7 mouse cellular contexts compared by ENCODE assay signal in genomic region chr4:135946659-135947301, GRCm38 (mm10). TPM values are rescaled to one million over a fixed set of nuclear protein-coding genes. Genes with fewer than 3 reads are reported as not detected.
DNase-seq lines count a peak whose midpoint lies in the region; ATAC-seq and TF ChIP-seq lines count a peak whose summit lies in the region.

No protein-coding gene starts in this region.

- peak overlapping the region; percentile 82 for H3K4me3 ChIP-seq in spleen, adult 2 months (ENCODE audit: extremely low read depth, insufficient read depth, insufficient read length)
- H3K4me3 ChIP-seq in embryonic facial prominence, embryonic 12.5 days = peak overlapping the region; percentile 91
- H3K4me3 ChIP-seq in hindbrain, embryonic 16.5 days (ENCODE audit: low read length) = peak overlapping the region; percentile 58
- H3K4me3 ChIP-seq in midbrain, embryonic 10.5 days = peak overlapping the region; percentile 92

- ATAC-seq in embryonic facial prominence, embryonic 12.5 days (ENCODE audit: insufficient number of reproducible peaks, insufficient read depth, low FRiP score, low TSS enrichment) = no peak
- peak; percentile 9; the same call in 1 of the 2 replicates for ATAC-seq in hindbrain, embryonic 16.5 days

- H3K27me3 ChIP-seq in spleen, adult 2 months (ENCODE audit: control insufficient read depth, insufficient read depth, low read length) = no peaks in the 10 kb centered on the region
- no peaks in the 10 kb centered on the region for H3K27me3 ChIP-seq in embryonic facial prominence, embryonic 12.5 days
- no peaks in the 10 kb centered on the region for H3K27me3 ChIP-seq in hindbrain, embryonic 16.5 days (replicated peaks; ENCODE audit: control insufficient read depth, insufficient read depth, low read length)
- no peaks in the 10 kb centered on the region for H3K27me3 ChIP-seq in midbrain, embryonic 10.5 days (ENCODE audit: low read depth, poor library complexity, severe bottlenecking)

- WGBS in spleen, adult 2 months = under 1% methylated on average over 28 of the region's 28 CpGs
- WGBS in embryonic facial prominence, embryonic 12.5 days = 1% methylated on average over 28 of the region's 28 CpGs
- WGBS in hindbrain, embryonic 16.5 days = 1% methylated on average over 28 of the region's 28 CpGs
- 3% methylated on average over 28 of the region's 28 CpGs for WGBS in midbrain, embryonic 10.5 days

- peaks cover 4% of the 10 kb centered on the region; the same call in 1 of the 2 replicates for H3K36me3 ChIP-seq in spleen, adult 2 months (ENCODE audit: control insufficient read depth, insufficient read depth, low read length)
- peaks cover 11% of the 10 kb centered on the region; the same call in 1 of the 2 replicates for H3K36me3 ChIP-seq in embryonic facial prominence, embryonic 12.5 days
- peaks cover 8% of the 10 kb centered on the region for H3K36me3 ChIP-seq in hindbrain, embryonic 16.5 days (ENCODE audit: control insufficient read depth, insufficient read depth, low read length)
- peaks cover 10% of the 10 kb centered on the region for H3K36me3 ChIP-seq in midbrain, embryonic 10.5 days

- no peaks in the 10 kb centered on the region for H3K9me3 ChIP-seq in embryonic facial prominence, embryonic 12.5 days
- H3K9me3 ChIP-seq in hindbrain, embryonic 16.5 days (ENCODE audit: control insufficient read depth, low read length) = no peaks in the 10 kb centered on the region
- peaks cover 4% of the 10 kb centered on the region; the same call in 1 of the 2 replicates for H3K9me3 ChIP-seq in midbrain, embryonic 10.5 days (replicated peaks)

- no peak for TF ChIP-seq POLR2A in spleen, adult 2 months (IDR thresholded peaks at IDR 0.05; ENCODE audit: low read depth, low read length)

- no peak for TF ChIP-seq CTCF in spleen, adult 2 months (IDR thresholded peaks at IDR 0.05; ENCODE audit: extremely low read depth, insufficient read depth, insufficient read length, insufficient replicate concordance)

- peak overlapping the region; percentile 90 for H3K4me2 ChIP-seq in embryonic facial prominence, embryonic 12.5 days (replicated peaks)
- peak overlapping the region; percentile 84 for H3K4me2 ChIP-seq in hindbrain, embryonic 16.5 days (ENCODE audit: low read length)

- no peaks in the 10 kb centered on the region; the same call in 1 of the 2 replicates for H3K4me1 ChIP-seq in spleen, adult 2 months (ENCODE audit: control insufficient read depth, insufficient read depth, insufficient read length)
- H3K4me1 ChIP-seq in embryonic facial prominence, embryonic 12.5 days = peaks cover 6% of the 10 kb centered on the region; the same call in 1 of the 2 replicates
- H3K4me1 ChIP-seq in hindbrain, embryonic 16.5 days (ENCODE audit: control insufficient read depth, insufficient read depth, low read depth, low read length) = peaks cover 22% of the 10 kb centered on the region
- peaks cover 20% of the 10 kb centered on the region for H3K4me1 ChIP-seq in midbrain, embryonic 10.5 days

- peak overlapping the region; percentile 24; the same call in 1 of the 2 replicates for H3K27ac ChIP-seq in spleen, adult 2 months (ENCODE audit: insufficient read depth, low read length)
- peak overlapping the region; percentile 61; the same call in 1 of the 2 replicates for H3K27ac ChIP-seq in embryonic facial prominence, embryonic 12.5 days
- H3K27ac ChIP-seq in hindbrain, embryonic 16.5 days (ENCODE audit: low read depth, low read length) = peak overlapping the region; percentile 69
- H3K27ac ChIP-seq in midbrain, embryonic 10.5 days (replicated peaks) = peak overlapping the region; percentile 80

- DNase-seq in spleen, adult 2 months (ENCODE audit: low read depth in 1 of 2, low spot score in 2 of 2) = no peak
- no peak for DNase-seq in spleen, postnatal 36 days (ENCODE audit: low spot score in 2 of 2)
- peak; percentile 25 for DNase-seq in midbrain, embryonic 10.5 days (ENCODE audit: low spot score)
- DNase-seq in adrenal gland, postnatal 25 days = no peak
- no peak for DNase-seq in layer of hippocampus, adult 9-10 months (ENCODE audit: low spot score)

- H3K9ac ChIP-seq in embryonic facial prominence, embryonic 12.5 days = peak overlapping the region; percentile 64
- H3K9ac ChIP-seq in hindbrain, embryonic 16.5 days (ENCODE audit: low read depth, low read length) = peak overlapping the region; percentile 82

RNA-seq across cellular contexts. Expression of gene Hmgcl, which starts 0.5 kb away (rescaled TPM):
- polyA plus RNA-seq in spleen, adult 2 months (2012; rRNA removed) = 27.9 and 32.4 TPM in 2 replicates
- 76.3 and 81.5 TPM in 2 replicates for polyA plus RNA-seq in embryonic facial prominence, embryonic 12.5 days (2016; fragmentation: Nextera tagmentation; extraction: Ambion mirVana)
- polyA plus RNA-seq in hindbrain, embryonic 16.5 days (2015; fragmentation: Nextera tagmentation; extraction: Ambion mirVana) = 64.7 and 66.8 TPM in 2 replicates
- 64.5 and 70.1 TPM in 2 replicates for polyA plus RNA-seq in midbrain, embryonic 10.5 days (2016; fragmentation: Nextera tagmentation; extraction: Ambion mirVana)
- total RNA-seq in adrenal gland, postnatal 25 days (2021) = 52.6 and 57.3 TPM in 2 replicates

RNA-seq across cellular contexts. Expression of gene Gale, which starts 16.7 kb away (rescaled TPM):
- 10.6 and 13.8 TPM in 2 replicates for polyA plus RNA-seq in spleen, adult 2 months (2012; rRNA removed)
- 29.1 and 31.2 TPM in 2 replicates for polyA plus RNA-seq in embryonic facial prominence, embryonic 12.5 days (2016; fragmentation: Nextera tagmentation; extraction: Ambion mirVana)
- 49.4 and 50.1 TPM in 2 replicates for polyA plus RNA-seq in hindbrain, embryonic 16.5 days (2015; fragmentation: Nextera tagmentation; extraction: Ambion mirVana)
- polyA plus RNA-seq in midbrain, embryonic 10.5 days (2016; fragmentation: Nextera tagmentation; extraction: Ambion mirVana) = 47.2 and 47.6 TPM in 2 replicates
- 13.0 and 15.7 TPM in 2 replicates for total RNA-seq in adrenal gland, postnatal 25 days (2021)

RNA-seq across cellular contexts. Expression of gene Lypla2, which starts 25.6 kb away (rescaled TPM):
- 115 and 178 TPM in 2 replicates for polyA plus RNA-seq in spleen, adult 2 months (2012; rRNA removed)
- polyA plus RNA-seq in embryonic facial prominence, embryonic 12.5 days (2016; fragmentation: Nextera tagmentation; extraction: Ambion mirVana) = 124 and 126 TPM in 2 replicates
- 225 and 229 TPM in 2 replicates for polyA plus RNA-seq in hindbrain, embryonic 16.5 days (2015; fragmentation: Nextera tagmentation; extraction: Ambion mirVana)
- 214 and 220 TPM in 2 replicates for polyA plus RNA-seq in midbrain, embryonic 10.5 days (2016; fragmentation: Nextera tagmentation; extraction: Ambion mirVana)
- 66.4 and 74.3 TPM in 2 replicates for total RNA-seq in adrenal gland, postnatal 25 days (2021)

RNA-seq across cellular contexts. Expression of gene Fuca1, which starts 26.2 kb away (rescaled TPM):
- 45.7 TPM in 2 replicates for polyA plus RNA-seq in spleen, adult 2 months (2012; rRNA removed)
- polyA plus RNA-seq in embryonic facial prominence, embryonic 12.5 days (2016; fragmentation: Nextera tagmentation; extraction: Ambion mirVana) = 51.6 and 59.7 TPM in 2 replicates
- polyA plus RNA-seq in hindbrain, embryonic 16.5 days (2015; fragmentation: Nextera tagmentation; extraction: Ambion mirVana) = 74.1 and 78.4 TPM in 2 replicates
- polyA plus RNA-seq in midbrain, embryonic 10.5 days (2016; fragmentation: Nextera tagmentation; extraction: Ambion mirVana) = 54.0 and 63.7 TPM in 2 replicates
- total RNA-seq in adrenal gland, postnatal 25 days (2021) = 87.8 and 93.9 TPM in 2 replicates

RNA-seq across cellular contexts. Expression of gene Pithd1, which starts 40.3 kb away (rescaled TPM):
- polyA plus RNA-seq in spleen, adult 2 months (2012; rRNA removed) = 31.0 and 48.2 TPM in 2 replicates
- polyA plus RNA-seq in embryonic facial prominence, embryonic 12.5 days (2016; fragmentation: Nextera tagmentation; extraction: Ambion mirVana) = 64.4 and 65.2 TPM in 2 replicates
- polyA plus RNA-seq in hindbrain, embryonic 16.5 days (2015; fragmentation: Nextera tagmentation; extraction: Ambion mirVana) = 60.6 and 67.1 TPM in 2 replicates
- polyA plus RNA-seq in midbrain, embryonic 10.5 days (2016; fragmentation: Nextera tagmentation; extraction: Ambion mirVana) = 66.3 and 69.6 TPM in 2 replicates
- 30.8 and 33.2 TPM in 2 replicates for total RNA-seq in adrenal gland, postnatal 25 days (2021)

Comparison
In these comparisons a context has a peak if more than half of its experiments do, and no peak if none do; other contexts are left out.
1. H3K27ac ChIP-seq: peak in every context shown above with its lines; median percentile 80 in midbrain, embryonic 10.5 days; 69 in hindbrain, embryonic 16.5 days; 61 in embryonic facial prominence, embryonic 12.5 days; 24 in spleen, adult 2 months.